Mouse (Mus musculus) Muller cell, postnatal 12 days (primary cell): ENCODE results near the gene Mgat1.
A peak's percentile ranks its signal among the peaks of the same experiment; 100 is the strongest.
"Not testable (repeated sequence)": the region's sequence is repeated elsewhere in the genome, so short reads cannot be mapped to it uniquely, and the experiment has no call there.

ENCODE experiments used
- DNase-seq: peaks from one replicate; pipeline ENCODE4 v3.0.0-alpha.2; 2015; ENCODE audit errors: inconsistent ontology term

Mgat1 gene

GRCm38 (mm10) chr11:49264081-49264480 lies 20.1 kb downstream of the Mgat1 start:
- DNase-seq = no peak

- no peak for DNase-seq
Measured at GRCm38 (mm10) chr11:49264622-49265021, 20.6 kb downstream of the Mgat1 start.

- DNase-seq = no peak
Measured at GRCm38 (mm10) chr11:49265101-49265500, 21.1 kb downstream of the Mgat1 start.

GRCm38 (mm10) chr11:49266671-49267070 lies 22.7 kb downstream of the Mgat1 start:
- DNase-seq = no peak

- no peak for DNase-seq
Measured at GRCm38 (mm10) chr11:49267316-49267715, 23.3 kb downstream of the Mgat1 start.

- peak; percentile 62 for DNase-seq
Measured at GRCm38 (mm10) chr11:49267970-49268579, 24.1 kb downstream of the Mgat1 start.

GRCm38 (mm10) chr11:49269761-49270160 lies 25.8 kb downstream of the Mgat1 start:
- no peak for DNase-seq

GRCm38 (mm10) chr11:49270368-49270767 lies 26.4 kb downstream of the Mgat1 start:
- no peak for DNase-seq

GRCm38 (mm10) chr11:49271334-49271733 lies 27.3 kb downstream of the Mgat1 start:
- peak; percentile 28 for DNase-seq

GRCm38 (mm10) chr11:49273834-49274519 lies 30.0 kb downstream of the Mgat1 start:
- DNase-seq = no peak

GRCm38 (mm10) chr11:49278222-49278621 lies 34.2 kb downstream of the Mgat1 start, which contains the start of gene Olfr1393:
TSS of gene Olfr1393 (plus strand) at chr11:49278304.
- no peak for DNase-seq

- DNase-seq = not testable (repeated sequence)
Measured at GRCm38 (mm10) chr11:49284982-49285381, 41.0 kb downstream of the Mgat1 start, which contains the start of gene Olfr1392. TSS of gene Olfr1392 (plus strand) at chr11:49285282.

GRCm38 (mm10) chr11:49287251-49287650 lies 43.3 kb downstream of the Mgat1 start:
- no peak for DNase-seq

GRCm38 (mm10) chr11:49292777-49293176 lies 48.8 kb downstream of the Mgat1 start:
- peak; percentile 32 for DNase-seq

GRCm38 (mm10) chr11:49304441-49304840 lies 60.5 kb downstream of the Mgat1 start, which contains the start of gene Olfr10:
TSS of gene Olfr10 (plus strand) at chr11:49304741.
- DNase-seq = no peak

- DNase-seq = not testable (repeated sequence)
Measured at GRCm38 (mm10) chr11:49308547-49308946, 64.6 kb downstream of the Mgat1 start.
